Mouse (Mus musculus) kidney, adult 9 months (tissue): Measurements from ENCODE around the gene Il25.

ENCODE experiments used
- DNase-seq: peaks from one replicate; pipeline ENCODE4 v3.0.0; 2022

The Il25 gene

DNA sequence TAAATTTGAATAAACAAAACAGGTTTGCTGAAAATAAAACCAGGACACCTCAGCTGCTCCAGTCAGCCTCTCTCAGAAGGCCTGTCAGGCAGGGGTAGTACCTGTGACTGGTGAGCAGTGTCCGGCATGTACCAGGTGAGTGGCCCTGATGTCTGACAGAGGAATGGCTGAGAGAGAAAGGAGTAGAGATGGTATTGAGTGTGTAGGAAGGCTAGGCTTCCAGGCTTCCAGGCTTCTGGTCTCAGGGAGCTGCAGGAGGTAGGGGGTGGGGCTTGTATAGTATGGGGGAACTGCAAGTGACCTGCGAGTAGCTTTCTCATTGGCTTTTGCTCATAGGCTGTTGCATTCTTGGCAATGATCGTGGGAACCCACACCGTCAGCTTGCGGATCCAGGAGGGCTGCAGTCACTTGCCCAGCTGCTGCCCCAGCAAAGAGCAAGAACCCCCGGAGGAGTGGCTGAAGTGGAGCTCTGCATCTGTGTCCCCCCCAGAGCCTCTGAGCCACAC, at the start of gene Il25:
Il25 (plus strand) TSS at position 51 of the 506 bp plus-strand sequence.
- DNase-seq = no peak

- peak; percentile 86 for DNase-seq
These were observed 49.1 kb upstream of the Il25 start, which contains the start of the genes Bcl2l2 and Gm20521 for GRCm38 (mm10) chr14:54883154-54884021. Gene Bcl2l2 (plus strand): TSS chr14:54883377. Gene Gm20521 (plus strand): TSS chr14:54883441.

DNA sequence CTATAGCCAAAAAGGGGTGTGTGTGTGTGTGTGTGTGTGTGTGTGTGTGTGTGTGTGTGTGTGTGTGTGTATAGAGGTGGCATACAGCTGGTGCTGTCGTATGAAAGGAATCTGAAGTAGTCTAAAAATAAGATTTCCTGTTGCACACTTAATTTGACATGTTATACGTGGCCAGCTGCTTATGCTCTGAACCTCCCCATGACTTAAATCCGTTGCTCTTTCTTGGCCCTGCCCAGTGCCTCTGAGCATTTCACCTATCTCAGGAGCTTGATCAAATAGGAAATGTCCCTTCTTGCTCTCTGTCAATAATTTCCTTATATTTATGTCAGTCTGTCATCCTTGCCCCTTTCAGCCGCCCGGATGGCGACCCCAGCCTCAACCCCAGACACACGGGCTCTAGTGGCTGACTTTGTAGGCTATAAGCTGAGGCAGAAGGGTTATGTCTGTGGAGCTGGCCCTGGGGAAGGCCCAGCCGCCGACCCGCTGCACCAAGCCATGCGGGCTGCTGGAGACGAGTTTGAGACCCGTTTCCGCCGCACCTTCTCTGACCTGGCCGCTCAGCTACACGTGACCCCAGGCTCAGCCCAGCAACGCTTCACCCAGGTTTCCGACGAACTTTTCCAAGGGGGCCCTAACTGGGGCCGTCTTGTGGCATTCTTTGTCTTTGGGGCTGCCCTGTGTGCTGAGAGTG, 48.3 kb upstream of the Il25 start:
- DNase-seq = no peak

DNA sequence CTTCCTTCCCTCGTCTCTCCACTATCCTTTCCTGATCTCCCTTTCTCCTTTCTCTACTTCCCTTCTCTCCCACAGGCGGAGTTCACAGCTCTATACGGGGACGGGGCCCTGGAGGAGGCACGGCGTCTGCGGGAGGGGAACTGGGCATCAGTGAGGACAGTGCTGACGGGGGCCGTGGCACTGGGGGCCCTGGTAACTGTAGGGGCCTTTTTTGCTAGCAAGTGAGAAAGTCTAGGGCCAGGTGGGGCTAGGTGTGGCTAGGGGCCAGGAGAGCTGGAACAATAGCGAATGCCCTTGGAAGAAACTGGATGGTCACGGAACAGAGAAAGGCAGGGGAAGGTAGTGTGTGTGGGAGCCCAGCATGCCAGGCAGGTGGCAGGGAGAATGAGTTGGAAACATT, 47.2 kb upstream of the Il25 start:
- DNase-seq = no peak

GRCm38 (mm10) chr14:54892200-54892599, 40.3 kb upstream of the Il25 start, which contains the start of gene Pabpn1:
Gene Pabpn1 (plus strand): TSS chr14:54892500.
- DNase-seq = no peak

DNA sequence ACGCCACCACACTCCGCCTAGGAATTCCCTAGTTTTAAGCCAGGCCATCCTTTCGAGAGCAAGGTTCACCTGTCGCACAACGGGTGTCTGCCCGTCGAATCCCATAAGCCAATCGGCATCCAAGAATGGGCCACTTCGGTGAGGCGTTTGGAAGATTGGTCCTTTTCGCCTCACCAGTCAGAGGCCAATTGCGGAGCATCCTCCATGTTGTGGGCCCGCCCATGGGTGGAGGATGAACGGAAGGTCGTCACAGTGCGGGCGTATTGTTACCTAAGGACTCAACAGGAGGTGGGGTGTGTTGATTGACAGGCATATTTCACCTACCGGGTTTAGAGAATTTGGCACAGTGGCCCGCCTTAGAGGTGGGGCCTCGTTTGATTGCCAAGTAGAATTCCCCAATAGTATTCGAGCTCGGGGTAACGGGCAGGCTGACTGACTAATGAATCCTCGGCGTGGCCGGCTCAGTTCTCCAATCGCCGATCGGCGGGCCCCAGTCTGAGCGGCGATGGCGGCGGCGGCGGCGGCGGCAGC, 38.8 kb upstream of the Il25 start:
- DNase-seq = peak; percentile 100

DNA sequence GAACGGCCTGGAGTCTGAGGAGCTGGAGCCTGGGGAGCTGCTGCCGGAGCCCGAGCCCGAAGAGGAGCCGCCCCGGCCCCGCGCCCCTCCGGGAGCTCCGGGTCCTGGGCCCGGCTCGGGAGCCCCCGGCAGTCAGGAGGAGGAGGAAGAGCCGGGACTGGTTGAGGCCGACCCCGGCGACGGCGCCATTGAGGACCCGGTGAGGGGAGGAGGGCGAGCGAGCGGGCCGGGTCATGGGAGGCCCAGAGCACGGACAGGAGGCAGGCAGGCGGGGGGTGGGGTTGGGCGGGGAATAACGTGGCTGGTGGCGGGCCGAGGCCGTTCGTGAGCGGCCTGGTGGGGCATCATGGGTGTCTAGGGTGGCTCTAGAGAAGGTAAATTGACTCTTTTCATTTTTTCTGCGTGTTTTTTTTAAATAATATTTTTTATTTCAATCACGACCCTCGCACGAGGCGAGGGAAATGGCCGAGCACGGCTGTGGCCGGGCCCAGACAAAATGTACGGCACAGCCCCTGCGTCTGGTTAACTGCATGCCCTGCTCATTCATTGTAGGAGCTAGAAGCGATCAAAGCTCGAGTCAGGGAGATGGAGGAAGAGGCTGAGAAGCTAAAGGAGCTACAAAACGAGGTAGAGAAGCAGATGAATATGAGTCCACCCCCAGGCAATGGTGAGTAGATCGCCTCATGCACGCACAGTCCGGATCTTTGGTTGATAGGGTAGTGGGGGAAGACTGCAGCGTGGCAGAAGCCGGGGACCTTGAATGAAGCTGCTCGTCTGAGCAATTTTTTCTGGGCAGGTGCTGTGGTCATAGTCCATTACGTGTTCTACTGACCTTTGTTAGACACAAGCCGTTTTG, 38.0 kb upstream of the Il25 start:
- DNase-seq = peak; percentile 63

GRCm38 (mm10) chr14:54897445-54897844, 35.0 kb upstream of the Il25 start:
- no peak for DNase-seq

DNA sequence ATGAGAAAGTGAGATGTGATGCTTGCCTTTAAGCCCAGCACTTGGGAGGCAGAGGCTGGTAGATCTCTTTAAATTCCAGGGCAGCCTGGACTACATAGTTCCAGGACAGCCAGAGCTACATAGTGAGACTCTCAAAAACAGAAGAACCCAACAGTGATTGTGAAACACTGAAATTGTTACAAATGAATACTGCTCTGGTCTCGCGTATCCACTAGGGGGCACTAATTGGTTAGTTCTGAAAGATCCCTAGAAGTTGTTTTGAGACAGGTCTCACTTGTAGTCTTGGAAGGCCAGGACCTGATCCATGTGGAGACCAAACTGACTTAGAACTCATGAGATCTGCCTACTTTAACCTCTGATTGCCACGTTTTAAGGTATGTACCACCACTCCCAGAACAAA, 32.1 kb upstream of the Il25 start:
- peak; percentile 90 for DNase-seq

DNA sequence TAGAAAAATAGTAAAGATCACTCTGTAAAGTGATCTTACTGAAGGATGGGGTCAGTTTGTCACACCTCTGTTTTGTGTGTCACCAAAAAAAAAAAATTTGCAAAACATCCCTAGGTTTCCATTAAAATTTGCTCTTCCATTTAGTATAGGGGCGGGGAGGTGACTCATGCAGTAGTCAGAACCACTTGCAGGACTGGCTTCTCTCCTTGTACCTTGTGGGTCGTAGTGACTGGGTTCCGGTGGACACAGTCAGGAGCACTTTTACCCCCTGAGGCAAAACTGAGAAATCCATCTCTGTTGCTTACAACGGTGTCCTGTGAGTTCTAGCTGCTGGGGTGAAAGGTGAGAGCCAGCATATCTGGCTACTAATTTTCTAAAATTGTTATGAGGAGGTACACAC, 28.9 kb upstream of the Il25 start:
- DNase-seq = no peak

DNA sequence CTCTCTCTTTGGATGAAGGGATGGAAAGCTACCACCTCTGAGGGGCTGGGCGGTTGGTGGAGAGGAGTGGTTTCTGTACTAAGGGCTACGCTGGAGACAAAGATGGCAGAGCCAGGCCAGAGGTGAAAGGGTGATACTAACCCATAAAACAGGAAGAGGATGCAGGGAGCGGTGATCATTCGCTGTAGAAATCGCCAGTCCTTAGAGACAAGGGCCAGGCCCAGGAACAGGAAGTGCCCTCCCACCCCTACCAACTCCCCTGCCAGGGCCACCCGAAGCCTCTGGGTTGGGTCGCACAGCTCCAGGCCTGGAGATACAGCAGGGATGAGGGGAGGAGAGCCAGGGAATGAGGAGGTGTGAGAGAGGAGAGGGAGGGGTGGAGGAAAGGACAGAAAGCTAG, 23.8 kb upstream of the Il25 start:
- DNase-seq = no peak

DNA sequence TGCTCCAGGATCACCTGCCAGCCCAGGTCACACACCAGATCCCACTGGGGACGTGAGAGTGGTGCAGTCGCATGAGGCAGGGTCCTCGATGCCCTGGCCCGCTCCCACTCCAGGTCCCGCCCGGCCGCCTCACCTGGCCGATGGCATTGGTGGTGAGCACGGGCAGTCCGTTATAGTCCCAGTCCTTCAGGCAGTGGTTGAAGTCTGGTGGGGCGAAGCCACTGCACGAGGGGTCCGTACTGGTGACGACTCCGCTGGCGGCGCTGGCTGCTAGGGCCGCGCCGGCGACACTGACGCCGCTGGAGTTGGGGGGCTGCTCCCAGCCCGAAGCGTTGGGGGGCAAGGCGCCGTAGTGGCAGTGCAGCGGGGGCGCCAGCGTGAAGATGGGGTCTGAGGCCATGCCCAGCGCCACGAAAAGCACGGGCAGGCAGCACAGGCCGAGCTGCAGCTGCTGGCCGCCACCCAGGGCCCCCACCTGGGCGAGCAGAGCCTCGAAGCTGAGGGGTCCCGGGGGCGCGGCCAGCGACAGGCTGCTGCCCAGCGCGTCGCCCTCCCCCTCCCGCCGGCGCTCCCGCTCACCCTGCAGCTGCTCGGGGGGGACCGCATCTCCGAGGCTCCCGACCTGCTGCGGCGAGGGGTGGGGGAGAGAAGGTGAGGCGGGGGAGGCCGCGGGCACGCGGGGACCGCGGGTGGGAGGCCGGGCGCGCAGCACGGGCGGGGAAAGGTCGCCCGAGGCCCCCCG, 20.2 kb upstream of the Il25 start:
- no peak for DNase-seq

- peak; percentile 56 for DNase-seq
These were observed 19.6 kb upstream of the Il25 start, which contains the start of gene Slc22a17 for GRCm38 (mm10) chr14:54912886-54913285. Gene Slc22a17 (minus strand): TSS chr14:54913132.

GRCm38 (mm10) chr14:54913343-54913742, 19.2 kb upstream of the Il25 start:
- DNase-seq = no peak

- no peak for DNase-seq
These were observed 12.3 kb upstream of the Il25 start for GRCm38 (mm10) chr14:54920076-54920685.

DNA sequence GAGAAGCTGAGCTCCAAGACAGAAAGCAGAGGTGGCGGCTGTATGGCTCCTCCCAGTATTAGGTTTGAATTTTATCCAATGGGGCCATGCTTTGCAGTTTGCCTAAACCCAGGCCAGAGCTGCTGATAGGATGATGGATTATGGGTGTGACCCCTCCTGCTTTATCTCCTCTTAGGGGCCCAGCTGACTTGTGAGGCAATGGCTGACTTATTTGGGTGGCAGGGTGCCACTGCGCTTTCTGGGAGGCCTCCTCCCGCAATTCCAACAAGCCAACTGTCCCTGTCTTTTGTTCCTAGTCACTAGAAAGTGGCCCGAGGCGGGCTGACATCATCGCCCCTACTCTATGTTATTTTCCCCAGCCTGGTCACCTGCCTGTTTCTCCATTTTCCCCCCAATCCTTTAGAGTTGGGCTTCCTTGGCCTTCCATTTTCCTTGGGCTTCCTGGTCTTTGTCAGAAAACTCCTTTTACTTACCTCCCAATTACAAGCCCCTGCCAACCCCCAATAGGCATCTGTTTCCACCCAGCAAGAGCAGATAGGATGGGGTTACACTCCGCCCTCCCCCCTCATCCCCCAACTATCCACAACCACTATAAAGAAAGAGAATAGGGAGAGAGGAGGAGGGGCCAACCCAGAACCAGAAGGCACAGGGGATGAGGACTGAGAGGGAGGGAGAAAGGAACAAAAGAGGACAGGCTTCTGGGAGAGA, 7.7 kb upstream of the Il25 start:
- no peak for DNase-seq

DNA sequence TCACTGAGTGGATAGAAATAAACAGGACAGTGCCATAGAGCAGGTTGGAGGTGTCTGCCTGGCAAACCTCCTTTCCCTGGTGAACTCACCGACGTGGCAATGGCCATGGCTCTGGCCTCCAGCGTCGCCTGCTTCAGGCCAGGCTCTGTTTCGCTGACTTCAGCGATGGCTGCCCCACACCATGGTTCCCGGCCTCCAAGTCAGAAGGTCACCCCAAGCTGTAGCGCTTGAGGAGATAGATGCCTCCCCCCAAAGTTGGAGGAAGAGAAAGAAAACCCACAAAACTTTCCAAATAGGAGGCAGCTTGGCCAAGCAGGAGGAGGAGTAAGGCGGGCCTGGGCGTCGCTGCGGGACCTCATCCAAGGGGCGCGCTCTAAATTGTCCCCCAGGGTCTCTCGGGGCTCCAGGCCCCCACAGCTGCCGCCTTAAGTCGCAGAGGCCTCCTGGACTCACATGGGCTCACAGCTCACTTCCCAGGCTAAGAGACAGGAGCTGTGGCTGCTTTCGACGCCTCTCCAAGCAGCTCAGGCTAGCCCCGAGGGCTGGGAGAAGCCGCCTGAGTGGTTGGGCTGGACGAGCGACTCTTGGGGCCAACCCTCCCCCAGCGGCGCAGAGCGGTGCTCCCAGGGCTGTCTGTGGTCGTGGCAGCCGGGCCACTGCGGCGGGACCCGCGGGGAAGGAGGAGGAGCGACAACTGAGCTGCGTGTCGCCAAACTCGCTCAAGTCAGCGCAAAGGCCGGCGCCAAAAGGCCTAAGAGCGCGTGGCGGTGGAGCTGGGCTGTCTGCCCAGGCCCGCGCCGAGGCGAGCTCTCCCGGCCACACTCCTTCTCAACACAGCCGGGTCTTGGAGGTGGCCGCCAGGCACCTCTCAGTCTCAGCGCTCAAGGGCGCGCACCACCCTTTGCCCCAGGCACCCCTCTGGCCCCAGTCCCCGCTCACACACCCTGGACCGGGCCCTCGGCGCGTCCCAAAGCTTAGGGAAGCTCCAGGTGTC, 6.8 kb upstream of the Il25 start, which contains the start of gene Efs:
Efs (minus strand) TSS at position 778 of the 994 bp plus-strand sequence.
- peak; percentile 28 for DNase-seq

- no peak for DNase-seq
These were observed 5.9 kb upstream of the Il25 start for GRCm38 (mm10) chr14:54926401-54927158.
